Mouse (Mus musculus): ENCODE data around the gene Spink2. TPM values are rescaled to one million over a fixed set of nuclear protein-coding genes. Genes with fewer than 3 reads are reported as not detected.

The Spink2 gene
- 7.3 and 9.1 TPM in 2 replicates for polyA plus RNA-seq (2014; fragmentation: Nextera tagmentation; extraction: Ambion mirVana)

DNA sequence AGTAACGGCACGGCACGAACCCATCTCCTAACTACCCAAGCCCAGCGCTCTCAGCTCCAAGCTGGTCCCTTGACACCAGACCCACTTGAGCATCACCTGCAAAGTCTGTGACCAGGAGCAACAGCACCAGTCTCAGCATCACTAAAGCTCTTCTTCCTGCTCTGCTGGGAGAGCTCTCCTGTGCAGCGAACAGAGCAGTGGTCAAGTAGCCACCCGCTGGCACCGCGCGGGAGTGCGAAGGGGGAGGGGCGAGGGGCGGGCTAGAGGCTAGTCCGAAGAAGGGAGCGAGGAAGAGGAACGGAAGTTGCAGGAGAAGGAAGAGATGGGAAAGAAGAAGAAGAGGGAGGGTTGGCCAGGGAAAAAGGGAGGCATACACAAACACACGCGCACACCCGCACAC lies at the start of gene Spink2:
Gene Spink2, minus strand, starts transcription at position 236 of the 400 bp plus-strand sequence.
- H3K9ac ChIP-seq (ENCODE audit: low read depth, low read length) = peak within 1 kb of the TSS; percentile 52; the same call in 1 of the 2 replicates
- H3K4me2 ChIP-seq = peak within 1 kb of the TSS; percentile 75
- no peaks in the 10 kb centered on the region for H3K9me3 ChIP-seq (replicated peaks; ENCODE audit: control insufficient read depth, low read length)
- ATAC-seq (replicated peaks; ENCODE audit: insufficient number of reproducible peaks, low FRiP score, low TSS enrichment) = peak; percentile 64
- peaks cover 2% of the 10 kb centered on the region; the same call in 1 of the 2 replicates for H3K27me3 ChIP-seq (ENCODE audit: control insufficient read depth, insufficient read depth, low read length)
- H3K36me3 ChIP-seq (ENCODE audit: control insufficient read depth, insufficient read depth, low read length) = no peaks in the 10 kb centered on the region
- H3K27ac ChIP-seq (ENCODE audit: low read depth, low read length) = no peak within 1 kb of the TSS
- H3K4me3 ChIP-seq (ENCODE audit: low read depth, low read length) = peak within 1 kb of the TSS; percentile 39
- H3K4me1 ChIP-seq (ENCODE audit: control insufficient read depth, insufficient read depth, low read length) = no peaks in the 10 kb centered on the region; the same call in 1 of the 2 replicates
- WGBS (ENCODE audit: insufficient replicate concordance) = 3% methylated on average over 18 of the region's 18 CpGs

GRCm38 (mm10) chr5:77260141-77260540 lies 48.9 kb upstream of the Spink2 start:
- Histone ChIP-seq H3K4me2 (no peak overlapping the region), H3K9ac (ENCODE audit: low read depth, low read length) (no peak overlapping the region), H3K27me3 (ENCODE audit: control insufficient read depth, insufficient read depth, low read length) (no peaks in the 10 kb centered on the region), H3K9me3 (replicated peaks; ENCODE audit: control insufficient read depth, low read length) (no peaks in the 10 kb centered on the region), H3K27ac (ENCODE audit: low read depth, low read length) (no peak overlapping the region), H3K36me3 (ENCODE audit: control insufficient read depth, insufficient read depth, low read length) (no peaks in the 10 kb centered on the region), H3K4me3 (ENCODE audit: low read depth, low read length) (no peak overlapping the region), H3K4me1 (ENCODE audit: control insufficient read depth, insufficient read depth, low read length) (no peaks in the 10 kb centered on the region)
- WGBS (ENCODE audit: insufficient replicate concordance) = 54% methylated on average over 6 of the region's 6 CpGs
- ATAC-seq (replicated peaks; ENCODE audit: insufficient number of reproducible peaks, low FRiP score, low TSS enrichment) = no peak

GRCm38 (mm10) chr5:77259315-77259714 lies 48.0 kb upstream of the Spink2 start:
- Histone ChIP-seq H3K4me1 (ENCODE audit: control insufficient read depth, insufficient read depth, low read length) (no peaks in the 10 kb centered on the region), H3K36me3 (ENCODE audit: control insufficient read depth, insufficient read depth, low read length) (no peaks in the 10 kb centered on the region), H3K4me3 (ENCODE audit: low read depth, low read length) (no peak overlapping the region), H3K9ac (ENCODE audit: low read depth, low read length) (no peak overlapping the region), H3K27me3 (ENCODE audit: control insufficient read depth, insufficient read depth, low read length) (no peaks in the 10 kb centered on the region), H3K27ac (ENCODE audit: low read depth, low read length) (no peak overlapping the region), H3K4me2 (no peak overlapping the region), H3K9me3 (replicated peaks; ENCODE audit: control insufficient read depth, low read length) (no peaks in the 10 kb centered on the region)
- ATAC-seq (replicated peaks; ENCODE audit: insufficient number of reproducible peaks, low FRiP score, low TSS enrichment) = no peak

DNA sequence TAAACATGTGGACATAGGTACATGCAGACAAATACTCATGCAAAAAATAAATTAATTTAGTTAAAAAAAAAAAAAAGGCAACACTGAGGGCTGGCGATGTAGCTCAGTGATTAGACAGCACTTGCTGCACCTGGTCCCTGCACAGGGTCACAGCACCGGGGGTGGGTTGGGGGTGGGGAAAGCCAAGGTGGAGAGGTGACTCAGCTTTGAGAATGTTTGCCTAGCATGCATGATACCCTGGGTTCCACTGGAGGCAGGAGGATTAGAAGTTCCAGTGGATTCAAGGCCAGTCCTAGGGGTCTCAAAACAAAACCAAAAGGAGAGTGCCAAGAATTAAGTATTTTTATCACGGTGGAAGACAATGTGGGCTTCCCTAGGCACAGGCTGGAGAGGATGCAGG lies 46.3 kb upstream of the Spink2 start:
- ATAC-seq (replicated peaks; ENCODE audit: insufficient number of reproducible peaks, low FRiP score, low TSS enrichment) = no peak
- H3K4me3 ChIP-seq (ENCODE audit: low read depth, low read length) = no peak overlapping the region
- no peak overlapping the region for H3K9ac ChIP-seq (ENCODE audit: low read depth, low read length)
- no peaks in the 10 kb centered on the region for H3K36me3 ChIP-seq (ENCODE audit: control insufficient read depth, insufficient read depth, low read length)
- H3K27me3 ChIP-seq (ENCODE audit: control insufficient read depth, insufficient read depth, low read length) = no peaks in the 10 kb centered on the region
- 72% methylated on average over 3 of the region's 3 CpGs for WGBS (ENCODE audit: insufficient replicate concordance)
- no peaks in the 10 kb centered on the region for H3K4me1 ChIP-seq (ENCODE audit: control insufficient read depth, insufficient read depth, low read length)
- H3K4me2 ChIP-seq = no peak overlapping the region
- no peaks in the 10 kb centered on the region for H3K9me3 ChIP-seq (replicated peaks; ENCODE audit: control insufficient read depth, low read length)
- no peak overlapping the region for H3K27ac ChIP-seq (ENCODE audit: low read depth, low read length)

DNA sequence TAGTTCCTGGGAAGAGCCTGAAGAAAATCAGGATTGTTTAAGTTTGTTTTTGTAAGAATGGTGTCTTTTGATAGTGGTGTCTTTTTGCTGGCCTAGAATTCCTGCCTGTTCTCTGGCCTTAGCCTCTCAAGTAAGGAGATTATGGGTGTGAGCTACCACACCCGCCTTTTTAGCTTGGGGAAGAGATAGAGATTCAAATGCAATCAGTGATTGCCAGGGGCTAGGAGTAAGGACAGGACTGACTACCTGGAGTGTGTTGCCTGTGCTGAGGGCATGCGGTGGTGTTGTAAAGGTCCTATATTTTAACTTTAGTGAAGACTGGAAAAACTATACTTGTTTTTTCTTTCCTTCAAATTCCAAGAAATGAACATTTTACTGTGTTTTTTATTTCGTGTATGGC lies 43.1 kb upstream of the Spink2 start:
- Histone ChIP-seq H3K9ac (ENCODE audit: low read depth, low read length) (no peak overlapping the region), H3K4me1 (ENCODE audit: control insufficient read depth, insufficient read depth, low read length) (no peaks in the 10 kb centered on the region), H3K36me3 (ENCODE audit: control insufficient read depth, insufficient read depth, low read length) (no peaks in the 10 kb centered on the region), H3K27me3 (ENCODE audit: control insufficient read depth, insufficient read depth, low read length) (no peaks in the 10 kb centered on the region), H3K27ac (ENCODE audit: low read depth, low read length) (no peak overlapping the region), H3K9me3 (replicated peaks; ENCODE audit: control insufficient read depth, low read length) (no peaks in the 10 kb centered on the region), H3K4me3 (ENCODE audit: low read depth, low read length) (no peak overlapping the region), H3K4me2 (no peak overlapping the region)
- WGBS (ENCODE audit: insufficient replicate concordance) = 51% methylated on average over 3 of the region's 3 CpGs
- no peak for ATAC-seq (replicated peaks; ENCODE audit: insufficient number of reproducible peaks, low FRiP score, low TSS enrichment)

DNA sequence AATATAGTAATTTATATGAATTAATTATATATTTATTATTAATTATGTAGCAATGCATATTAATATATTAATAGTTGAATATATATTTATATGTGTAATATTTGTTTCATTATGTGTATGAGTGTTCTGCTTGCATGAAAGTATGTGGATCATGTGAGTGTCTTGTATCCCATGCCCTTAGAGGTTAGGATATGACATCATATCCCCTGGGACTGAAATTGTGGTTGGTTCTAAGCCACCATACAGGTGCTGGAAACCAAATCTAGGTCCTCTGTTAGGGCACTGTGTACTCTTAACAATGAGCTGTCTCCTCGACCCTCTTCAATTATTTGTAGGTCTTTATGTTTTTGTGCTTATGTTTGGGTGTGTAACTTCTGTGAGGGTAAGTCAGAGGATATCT lies 41.9 kb upstream of the Spink2 start:
- Histone ChIP-seq H3K4me2 (no peak overlapping the region), H3K27me3 (ENCODE audit: control insufficient read depth, insufficient read depth, low read length) (no peaks in the 10 kb centered on the region), H3K27ac (ENCODE audit: low read depth, low read length) (no peak overlapping the region), H3K4me1 (ENCODE audit: control insufficient read depth, insufficient read depth, low read length) (no peaks in the 10 kb centered on the region), H3K9ac (ENCODE audit: low read depth, low read length) (no peak overlapping the region), H3K4me3 (ENCODE audit: low read depth, low read length) (no peak overlapping the region), H3K9me3 (replicated peaks; ENCODE audit: control insufficient read depth, low read length) (no peaks in the 10 kb centered on the region), H3K36me3 (ENCODE audit: control insufficient read depth, insufficient read depth, low read length) (no peaks in the 10 kb centered on the region)
- 82% methylated on average over 1 of the region's 1 CpGs for WGBS (ENCODE audit: insufficient replicate concordance)
- no peak for ATAC-seq (replicated peaks; ENCODE audit: insufficient number of reproducible peaks, low FRiP score, low TSS enrichment)

DNA sequence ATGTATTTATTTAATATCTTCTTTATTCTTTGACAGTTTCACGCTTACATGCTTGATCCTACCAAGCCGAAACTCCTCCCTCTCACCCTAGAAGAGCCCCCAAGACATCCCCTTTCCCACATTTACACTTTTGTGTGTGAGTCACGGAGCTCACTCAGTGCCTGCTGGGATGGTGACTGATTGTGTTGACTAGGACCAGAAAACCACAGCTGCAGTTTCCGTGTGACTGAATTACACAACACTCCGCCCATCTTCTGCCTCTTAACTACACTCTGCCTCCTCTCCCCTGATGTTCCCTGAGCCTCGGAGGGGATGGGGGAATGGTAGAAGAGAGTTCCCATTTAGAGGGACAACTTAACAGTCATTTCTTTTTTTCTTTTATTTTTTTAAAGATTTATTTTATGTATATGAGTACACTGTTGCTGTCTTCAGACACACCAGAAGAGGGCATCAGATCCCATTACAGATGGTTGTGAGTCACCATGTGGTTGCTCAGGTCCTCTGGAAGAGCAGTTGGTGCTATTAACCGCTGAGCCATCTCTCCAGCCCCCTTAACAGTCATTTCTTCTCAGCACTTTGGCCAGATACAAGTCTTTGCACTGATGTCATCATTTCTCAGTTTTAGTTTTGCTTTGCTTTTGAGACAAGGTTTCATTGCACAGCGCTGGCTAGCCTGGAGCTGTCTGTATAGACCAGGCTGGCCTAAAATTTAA lies 41.0 kb upstream of the Spink2 start:
- Histone ChIP-seq H3K9me3 (replicated peaks; ENCODE audit: control insufficient read depth, low read length) (no peaks in the 10 kb centered on the region), H3K4me1 (ENCODE audit: control insufficient read depth, insufficient read depth, low read length) (no peaks in the 10 kb centered on the region), H3K27me3 (ENCODE audit: control insufficient read depth, insufficient read depth, low read length) (no peaks in the 10 kb centered on the region), H3K4me2 (no peak overlapping the region), H3K4me3 (ENCODE audit: low read depth, low read length) (no peak overlapping the region), H3K9ac (ENCODE audit: low read depth, low read length) (no peak overlapping the region), H3K36me3 (ENCODE audit: control insufficient read depth, insufficient read depth, low read length) (no peaks in the 10 kb centered on the region), H3K27ac (ENCODE audit: low read depth, low read length) (no peak overlapping the region)
- no peak for ATAC-seq (replicated peaks; ENCODE audit: insufficient number of reproducible peaks, low FRiP score, low TSS enrichment)
- 71% methylated on average over 8 of the region's 8 CpGs for WGBS (ENCODE audit: insufficient replicate concordance)

GRCm38 (mm10) chr5:77251656-77252055 lies 40.4 kb upstream of the Spink2 start:
- 53% methylated on average over 5 of the region's 5 CpGs for WGBS (ENCODE audit: insufficient replicate concordance)
- Histone ChIP-seq H3K9ac (ENCODE audit: low read depth, low read length) (no peak overlapping the region), H3K4me2 (no peak overlapping the region), H3K36me3 (ENCODE audit: control insufficient read depth, insufficient read depth, low read length) (no peaks in the 10 kb centered on the region), H3K27me3 (ENCODE audit: control insufficient read depth, insufficient read depth, low read length) (no peaks in the 10 kb centered on the region), H3K9me3 (replicated peaks; ENCODE audit: control insufficient read depth, low read length) (no peaks in the 10 kb centered on the region), H3K4me3 (ENCODE audit: low read depth, low read length) (no peak overlapping the region), H3K27ac (ENCODE audit: low read depth, low read length) (no peak overlapping the region), H3K4me1 (ENCODE audit: control insufficient read depth, insufficient read depth, low read length) (no peaks in the 10 kb centered on the region)
- ATAC-seq (replicated peaks; ENCODE audit: insufficient number of reproducible peaks, low FRiP score, low TSS enrichment) = no peak

DNA sequence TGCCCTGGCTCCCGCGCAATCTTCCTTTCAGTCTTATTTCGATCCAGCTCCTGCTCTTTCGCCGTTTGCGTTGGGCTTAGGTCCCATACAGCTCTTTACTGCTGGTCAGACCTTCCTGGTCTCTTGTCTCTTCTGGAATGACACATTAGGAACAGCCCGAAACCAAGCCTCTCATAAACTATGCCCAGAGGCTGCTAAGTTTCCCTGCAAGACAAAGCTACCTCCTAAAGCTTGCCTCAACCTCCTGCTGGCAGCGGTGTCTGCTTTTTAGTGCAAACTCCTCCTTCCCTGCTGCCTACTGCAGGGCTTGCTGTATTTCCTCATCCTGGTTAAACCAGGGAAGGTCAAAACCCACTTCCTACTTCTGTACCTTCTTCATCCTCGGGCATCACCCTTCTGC lies 38.8 kb upstream of the Spink2 start:
- no peak for ATAC-seq (replicated peaks; ENCODE audit: insufficient number of reproducible peaks, low FRiP score, low TSS enrichment)
- no peaks in the 10 kb centered on the region for H3K9me3 ChIP-seq (replicated peaks; ENCODE audit: control insufficient read depth, low read length)
- H3K9ac ChIP-seq (ENCODE audit: low read depth, low read length) = no peak overlapping the region
- no peaks in the 10 kb centered on the region for H3K36me3 ChIP-seq (ENCODE audit: control insufficient read depth, insufficient read depth, low read length)
- 62% methylated on average over 9 of the region's 9 CpGs for WGBS (ENCODE audit: insufficient replicate concordance)
- H3K4me2 ChIP-seq = no peak overlapping the region
- H3K4me3 ChIP-seq (ENCODE audit: low read depth, low read length) = no peak overlapping the region
- no peaks in the 10 kb centered on the region for H3K4me1 ChIP-seq (ENCODE audit: control insufficient read depth, insufficient read depth, low read length)
- H3K27me3 ChIP-seq (ENCODE audit: control insufficient read depth, insufficient read depth, low read length) = no peaks in the 10 kb centered on the region
- H3K27ac ChIP-seq (ENCODE audit: low read depth, low read length) = no peak overlapping the region

All from heart, embryonic 11.5 days (tissue).